Mouse (Mus musculus) kidney, adult 11 months (tissue): ENCODE measurements around the gene Rab3d.
"Not testable (repeated sequence)": the region's sequence is repeated elsewhere in the genome, so short reads cannot be mapped to it uniquely, and the experiment has no call there.

Experiments used
- DNase-seq: peaks from one replicate; pipeline ENCODE4 v3.0.0; 2022

Rab3d gene

DNA sequence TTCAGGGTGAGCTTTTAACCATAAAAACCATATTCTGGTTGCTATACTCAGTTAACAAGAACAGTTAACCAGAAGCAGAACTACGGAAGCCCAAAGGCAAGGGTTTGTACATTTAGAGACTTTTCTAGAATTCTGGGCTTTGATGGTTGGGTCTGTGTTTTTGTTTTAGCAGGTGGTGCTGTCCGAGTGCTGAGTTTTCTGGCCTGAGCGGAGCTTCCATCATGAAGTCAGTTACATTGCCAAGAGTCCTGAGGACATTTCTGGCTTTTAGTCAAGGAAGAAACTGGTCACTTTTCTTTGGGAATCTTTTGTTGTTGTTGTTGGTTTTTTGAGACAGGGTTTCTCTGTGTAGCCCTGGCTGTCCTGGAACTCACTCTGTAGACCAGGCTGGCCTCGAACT is 14.0 kb downstream of the Rab3d start:
- no peak for DNase-seq

DNA sequence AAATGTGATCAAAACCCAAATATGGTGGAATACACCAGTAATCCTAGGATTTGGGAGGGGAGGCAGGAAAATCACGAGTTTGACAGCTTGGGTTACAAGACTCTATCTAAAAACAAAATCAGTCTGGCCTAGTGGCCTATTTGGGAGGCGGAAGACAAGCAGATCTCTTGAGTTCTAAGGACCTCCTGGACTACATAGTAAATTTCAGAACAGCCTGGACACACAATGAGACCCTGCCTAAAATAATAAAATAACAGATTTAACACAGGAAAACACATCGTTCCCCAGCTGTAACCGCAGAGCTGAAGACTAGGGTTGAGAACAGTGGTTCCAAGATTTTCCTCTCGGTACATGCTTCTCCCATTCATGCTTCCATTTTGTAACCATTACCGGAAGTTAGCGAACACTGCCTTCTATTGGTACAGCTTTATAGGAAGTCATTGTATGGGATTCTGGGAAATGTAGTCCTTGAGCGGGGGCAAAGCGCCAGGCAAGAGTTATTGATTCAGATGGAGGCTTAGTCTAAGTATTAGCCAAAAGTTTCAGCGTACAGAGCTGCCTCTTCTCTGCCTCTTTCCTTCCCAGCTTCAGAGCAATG is 16.7 kb downstream of the Rab3d start:
- peak; percentile 70 for DNase-seq

DNA sequence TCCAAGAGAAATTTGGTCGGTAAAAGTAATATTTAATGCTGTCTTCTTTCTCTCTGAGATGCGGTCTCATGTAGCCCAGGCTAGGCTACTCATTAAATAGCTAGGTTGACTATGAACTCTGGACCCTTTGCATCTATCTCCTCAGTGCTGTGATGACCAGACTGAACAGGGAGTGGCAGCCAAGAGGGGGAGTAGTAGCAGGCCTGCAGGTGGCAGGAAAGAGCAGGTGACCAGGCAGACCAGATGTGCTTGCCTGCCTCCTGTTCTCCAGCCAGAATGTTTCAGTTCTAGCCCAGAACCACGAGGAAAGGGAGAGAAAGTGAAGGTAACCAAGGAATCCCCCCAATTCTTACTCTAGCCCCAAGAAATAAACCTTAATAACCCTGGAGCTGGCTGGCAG is 28.8 kb downstream of the Rab3d start:
- DNase-seq = no peak

DNA sequence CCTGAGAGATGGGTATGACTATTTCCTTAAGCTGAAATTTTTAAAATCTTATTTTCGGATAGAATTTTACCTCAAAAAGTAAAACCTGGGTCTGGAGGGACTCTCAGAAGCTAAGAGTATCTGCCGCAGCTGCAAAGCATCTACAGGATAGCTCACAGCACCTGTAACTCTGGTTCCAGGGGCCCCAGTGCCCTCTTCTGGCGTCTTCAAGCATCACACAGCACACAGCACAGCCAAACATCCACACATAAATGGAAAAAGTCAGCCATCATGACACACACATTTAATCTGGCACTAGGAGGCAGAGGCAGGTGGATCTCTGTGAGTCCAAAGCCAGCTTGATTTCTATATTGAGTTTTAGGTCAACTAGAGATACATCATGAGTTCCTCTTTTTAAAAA is 41.4 kb downstream of the Rab3d start:
- DNase-seq = no peak

DNA sequence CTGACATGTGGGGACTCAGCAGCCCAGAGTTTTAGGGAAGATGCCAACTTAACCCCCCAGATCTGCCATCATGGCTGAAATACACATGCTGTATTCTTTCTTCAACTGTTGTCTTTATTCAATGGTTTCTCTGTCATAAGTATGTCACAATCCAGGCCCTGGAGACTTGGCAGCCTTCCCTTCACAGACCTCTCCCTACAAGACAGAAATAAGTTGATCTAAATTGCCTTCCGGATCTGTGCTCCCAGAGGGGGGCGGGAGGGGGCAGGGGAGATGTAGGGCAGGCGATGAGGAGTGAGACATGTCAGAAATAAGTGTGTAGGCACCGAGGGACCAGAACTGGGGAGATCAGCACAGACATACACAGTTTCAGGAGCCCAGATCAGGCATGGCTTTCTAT is 45.8 kb downstream of the Rab3d start:
- no peak for DNase-seq

DNA sequence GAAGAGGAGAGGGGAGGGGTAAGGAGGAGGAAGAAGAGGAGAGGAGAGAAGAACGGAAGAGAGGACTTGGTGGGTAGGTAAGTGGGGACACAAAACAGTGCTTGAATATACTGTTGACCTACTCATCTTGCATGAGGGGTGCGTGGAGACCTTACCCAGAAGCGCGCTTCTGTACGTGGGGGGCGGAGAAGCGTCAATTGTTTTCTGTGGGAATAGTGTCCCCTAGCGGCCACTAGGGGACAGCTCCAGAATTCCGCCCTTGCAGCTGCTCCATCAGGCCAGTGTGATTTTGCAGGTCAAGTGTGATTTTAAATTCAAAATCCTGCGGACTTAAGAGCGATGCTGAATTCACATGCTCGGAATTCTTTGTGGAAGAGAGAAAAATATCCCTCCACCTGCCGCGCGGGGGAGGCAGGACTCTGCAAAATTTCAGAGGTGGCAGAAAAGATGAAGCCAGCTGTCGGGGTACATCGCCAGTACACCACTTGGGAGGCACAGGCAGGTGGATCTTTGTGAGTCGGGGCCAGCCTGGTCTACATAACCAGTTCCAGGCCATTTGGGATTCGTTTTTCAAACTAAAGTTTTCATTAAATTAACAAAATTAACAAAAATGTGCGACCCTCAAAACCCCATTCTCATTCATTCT is 47.0 kb downstream of the Rab3d start:
- DNase-seq = no peak

DNA sequence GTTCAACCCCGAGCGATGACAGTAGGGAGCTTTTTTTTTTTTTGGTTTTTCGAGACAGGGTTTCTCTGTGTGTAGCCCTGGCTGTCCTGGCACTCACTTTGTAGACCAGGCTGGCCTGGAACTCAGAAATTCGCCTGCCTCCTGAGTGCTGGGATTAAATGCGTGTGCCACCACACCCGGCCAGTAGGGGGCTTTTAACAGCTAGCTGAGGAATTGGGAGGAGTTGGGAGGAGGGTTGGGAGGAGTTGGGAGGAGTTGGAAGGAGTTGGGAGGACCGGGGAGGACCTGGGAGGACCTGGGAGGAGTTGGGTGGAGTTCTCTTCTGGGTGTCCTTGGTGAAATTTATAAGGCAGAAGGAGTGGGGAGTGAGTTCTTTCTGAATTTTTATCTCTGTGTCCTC is 48.7 kb downstream of the Rab3d start:
- DNase-seq = peak; percentile 51

DNA sequence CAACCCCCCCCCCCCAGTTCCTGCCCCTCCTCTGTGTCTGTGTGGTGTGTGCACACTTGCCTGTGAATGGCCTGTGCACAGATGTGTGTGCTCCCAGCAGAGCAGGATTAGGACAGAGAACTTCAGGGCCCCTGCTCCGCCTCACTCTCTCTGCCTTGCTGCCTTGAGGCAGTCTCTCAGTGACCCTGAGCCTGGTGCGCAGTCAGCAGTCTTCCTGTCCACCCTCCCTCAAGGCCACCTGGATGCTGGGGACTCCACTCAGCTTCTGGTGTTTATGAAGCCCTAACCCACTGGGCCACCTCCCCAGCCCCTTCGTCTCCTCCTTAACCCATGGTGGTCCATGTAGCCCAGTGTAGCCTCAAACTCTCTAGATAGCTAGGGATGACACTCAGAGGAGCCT is 50.3 kb downstream of the Rab3d start:
- DNase-seq = no peak

DNA sequence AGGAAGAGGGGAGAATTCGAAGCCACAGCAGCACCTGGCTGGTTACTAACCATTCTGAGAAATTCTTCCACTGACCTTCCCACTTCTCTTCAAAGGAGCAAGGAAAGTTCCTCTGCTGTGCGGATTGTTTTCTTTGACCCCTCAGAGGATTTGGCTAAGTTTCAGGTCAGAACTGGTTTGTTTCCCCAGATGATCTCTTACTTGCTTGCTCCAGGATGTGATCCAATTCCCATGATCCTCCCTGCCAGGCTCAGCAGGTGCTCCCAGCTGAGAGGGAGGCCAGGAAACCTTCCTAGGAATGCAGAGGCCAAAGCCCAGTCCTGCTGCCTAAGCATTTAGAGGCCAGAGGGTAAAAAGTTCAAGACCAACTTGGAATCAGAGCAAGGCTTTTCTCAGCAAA is 51.4 kb downstream of the Rab3d start:
- peak; percentile 86 for DNase-seq

DNA sequence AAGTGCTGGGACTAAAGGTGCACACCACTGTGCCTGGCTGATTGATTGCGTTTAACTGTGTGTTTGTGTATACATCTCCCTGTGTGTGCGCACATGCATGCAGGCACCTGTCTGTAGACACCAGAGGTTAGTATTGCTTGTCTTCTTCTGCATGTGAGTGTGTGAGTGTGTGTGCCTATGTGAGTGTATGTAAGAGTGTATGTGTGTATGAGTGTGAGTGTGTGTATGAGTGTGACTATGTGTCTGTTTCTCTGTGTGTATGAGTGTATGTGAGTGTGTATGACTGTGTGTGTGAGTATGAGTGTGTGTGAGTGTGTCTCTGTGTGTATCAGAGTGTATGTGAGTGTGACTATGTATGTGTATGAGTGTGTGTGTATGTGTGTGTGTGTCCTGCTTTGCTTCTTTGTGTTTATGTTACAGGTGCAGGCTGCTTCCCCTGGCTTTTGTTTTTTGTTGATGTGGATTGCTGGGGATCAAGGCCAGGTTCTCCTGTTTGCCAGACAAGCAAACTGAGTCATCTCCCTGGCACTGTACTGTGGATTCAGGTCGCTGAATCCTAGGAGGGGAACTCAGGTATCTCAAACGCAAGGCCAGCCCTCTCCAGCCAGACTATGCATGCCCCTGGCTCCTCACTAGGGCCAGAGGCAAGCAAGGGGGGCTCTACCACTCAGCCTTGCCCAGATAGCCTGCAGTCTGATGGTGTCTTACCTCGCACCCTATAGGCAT is 52.2 kb downstream of the Rab3d start:
- DNase-seq = no peak

DNA sequence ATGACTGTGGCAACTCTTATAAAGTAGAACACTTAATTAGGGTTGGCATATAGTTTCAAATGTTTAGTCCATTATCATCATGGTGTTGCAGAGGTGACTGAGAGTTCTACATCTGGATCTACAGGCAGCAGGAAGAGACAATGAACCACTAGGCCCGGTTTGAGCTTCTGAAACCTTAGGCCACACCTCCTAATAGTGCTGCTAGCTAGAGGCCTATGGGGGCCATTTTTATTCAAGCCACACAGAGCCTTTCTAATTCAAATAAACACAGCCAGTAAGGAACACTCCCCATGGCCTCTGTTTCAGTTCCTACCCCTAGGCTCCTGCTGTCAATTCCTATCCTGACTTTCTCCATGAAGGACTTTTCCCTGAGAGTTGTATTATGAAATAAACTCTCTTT is 55.8 kb downstream of the Rab3d start:
- DNase-seq = no peak

DNA sequence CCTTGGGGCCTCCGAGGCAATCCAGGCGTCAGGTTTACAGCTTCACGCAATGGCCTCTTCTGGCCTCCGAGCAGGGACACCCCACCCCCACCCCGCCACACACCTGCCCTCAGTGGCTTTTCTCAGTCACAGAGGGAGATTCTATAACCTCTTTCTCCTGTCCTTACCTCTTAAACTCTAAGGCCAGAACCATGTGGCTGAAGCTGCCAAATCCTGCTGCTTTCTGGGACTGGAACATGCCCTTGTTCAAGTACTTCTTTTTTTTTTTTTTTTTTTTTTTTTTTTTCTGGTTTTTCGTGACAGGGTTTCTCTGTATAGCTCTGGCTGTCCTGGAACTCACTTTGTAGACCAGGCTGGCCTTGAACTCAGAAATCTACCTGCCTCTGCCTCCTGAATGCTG is 57.6 kb downstream of the Rab3d start:
- not testable (repeated sequence) for DNase-seq

DNA sequence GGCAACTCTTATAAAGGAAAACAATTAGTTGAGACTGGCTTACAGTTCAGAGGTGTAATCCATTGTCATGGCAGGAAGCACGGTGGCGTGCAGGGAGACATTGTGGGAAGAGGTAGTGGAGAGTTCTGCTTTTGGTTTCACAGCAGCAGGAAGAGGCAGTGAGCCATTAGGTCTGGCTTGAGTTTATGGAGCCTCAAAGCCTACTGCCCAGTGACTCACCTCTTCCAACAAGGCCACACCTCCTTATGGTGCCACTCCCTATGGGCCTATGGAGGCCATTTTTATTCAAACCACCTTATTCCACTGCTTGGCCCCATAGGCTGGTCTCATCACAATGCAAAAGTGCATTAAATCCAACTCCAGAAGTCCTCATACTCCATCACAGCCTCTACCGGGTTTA is 58.4 kb downstream of the Rab3d start:
- no peak for DNase-seq

DNA sequence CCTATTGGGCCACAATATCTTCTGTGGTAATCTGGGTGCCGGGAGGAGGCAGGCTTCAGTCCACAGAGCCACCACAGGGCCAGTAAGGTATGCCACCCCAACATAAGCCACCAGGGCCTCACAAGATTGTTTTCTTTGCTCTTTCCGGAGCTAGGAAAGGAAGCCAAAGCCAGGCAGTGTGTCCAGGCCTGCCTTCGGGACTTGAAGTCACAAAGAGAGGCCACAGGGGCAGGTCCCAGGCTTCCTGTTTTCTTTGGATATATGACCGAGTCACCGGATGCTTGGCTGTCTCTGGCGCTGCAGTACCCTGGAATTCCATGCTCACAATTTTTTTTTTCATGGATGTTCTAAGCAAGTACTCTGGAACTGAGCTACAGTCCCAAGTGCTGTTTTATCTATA is 59.9 kb downstream of the Rab3d start:
- DNase-seq = peak; percentile 86

DNA sequence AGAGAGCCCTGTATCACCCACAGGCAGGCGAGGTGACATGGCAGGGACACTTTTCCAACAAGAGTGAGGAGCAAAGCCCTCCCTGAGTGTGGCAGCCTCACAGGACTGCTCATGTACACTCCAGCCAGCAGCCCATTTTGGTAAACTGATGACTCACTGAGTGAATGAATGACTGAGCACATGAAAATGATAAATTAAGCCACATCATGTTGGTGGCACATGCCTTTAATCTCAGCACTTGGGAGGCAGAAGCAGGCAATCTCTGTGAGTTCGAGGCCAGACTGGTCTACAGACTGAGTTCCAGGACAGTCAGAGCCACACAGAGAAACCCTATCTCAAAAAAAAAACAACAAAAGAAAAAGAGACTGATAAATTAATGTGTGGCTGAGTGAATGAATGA is 60.5 kb downstream of the Rab3d start:
- DNase-seq = no peak
